Mouse (Mus musculus) adrenal gland, adult 2 months (tissue): ENCODE results near the gene Tmem136. TPM values are rescaled to one million over a fixed set of nuclear protein-coding genes. Genes with fewer than 3 reads are reported as not detected.

ENCODE experiments used
- DNase-seq: peaks from one replicate; pipeline ENCODE4 v3.0.0; 2021
- polyA plus RNA-seq: library from polyadenylated mRNA; depleted of rRNA; stranded (reverse); fragments of >200 nt; gene quantifications from 2 replicates; pipeline ENCODE4 v1.2.3, GENCODE M21; 2012; rRNA removed
- total RNA-seq, 2 experiments: library from RNA; stranded (reverse); gene quantifications; 2 replicates each; pipeline ENCODE4 v1.2.3; 2021

Tmem136 gene
- total and polyA plus RNA-seq, 3 experiments, result 3.3 to 11.0 (median 5.8) TPM

DNA sequence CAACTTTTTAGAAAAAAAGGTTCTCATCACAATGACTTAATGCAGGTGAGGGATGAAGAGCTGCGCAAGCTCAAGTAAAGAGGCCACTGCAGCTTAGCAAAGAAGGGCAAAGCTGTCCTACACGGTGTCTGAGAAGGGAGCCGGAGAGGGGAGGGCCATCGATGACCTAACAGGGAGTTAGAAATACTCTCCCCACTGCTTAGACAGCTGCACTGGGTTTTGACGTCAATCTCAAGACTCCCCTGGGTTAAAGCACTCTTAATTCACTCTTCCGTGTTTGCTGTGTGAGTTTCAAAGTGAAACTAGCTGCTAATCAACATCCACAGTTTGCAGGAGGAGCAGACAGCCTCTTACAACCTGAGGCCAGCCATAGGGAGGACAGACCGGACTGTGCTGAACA is 40.2 kb downstream of the Tmem136 start:
- DNase-seq, result no peak

- no peak for DNase-seq
Observed at GRCm38 (mm10) chr9:43074611-43075010, 41.8 kb downstream of the Tmem136 start.

- no peak for DNase-seq
Observed at GRCm38 (mm10) chr9:43071741-43072140, 44.6 kb downstream of the Tmem136 start.

DNA sequence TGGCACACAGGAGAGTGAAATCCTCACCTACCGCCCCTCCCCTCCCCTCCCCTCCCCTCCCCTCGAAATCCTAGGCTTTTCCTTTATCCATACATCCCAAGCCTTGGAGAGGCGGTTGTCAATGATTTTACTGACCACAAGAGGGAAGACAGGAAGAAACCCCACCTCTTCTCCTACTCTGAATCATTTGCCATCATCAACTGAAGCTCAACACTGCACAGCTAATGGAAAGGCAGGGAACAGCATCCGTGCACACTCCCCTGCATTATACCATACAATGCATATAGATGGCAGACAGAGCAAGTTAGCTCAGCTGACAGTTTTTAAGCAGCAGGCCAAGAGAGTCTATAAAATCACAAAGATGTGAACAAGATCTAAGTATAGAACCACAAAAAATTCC is 45.2 kb downstream of the Tmem136 start:
- DNase-seq, result no peak

DNA sequence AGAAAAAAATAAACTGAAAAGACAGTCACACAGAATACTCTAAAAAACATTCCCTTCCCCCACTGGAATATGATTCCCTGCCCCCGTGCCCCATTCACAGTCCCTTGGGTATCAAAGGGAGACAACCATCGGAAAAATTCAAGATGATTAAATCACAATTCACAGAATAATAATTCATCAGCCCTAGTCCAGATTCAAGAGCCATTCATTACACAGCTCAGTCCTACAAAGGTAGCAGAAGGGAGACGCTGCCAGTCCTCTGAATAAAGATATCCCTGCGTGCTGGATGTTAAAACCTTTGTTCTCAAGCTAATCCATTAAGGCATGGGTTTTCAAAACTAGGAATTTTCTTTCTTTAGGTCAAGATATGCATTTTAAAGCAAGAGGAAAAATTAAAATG is 45.8 kb downstream of the Tmem136 start:
- no peak for DNase-seq

GRCm38 (mm10) chr9:43070153-43070552 is 46.2 kb downstream of the Tmem136 start:
- DNase-seq, result no peak

DNA sequence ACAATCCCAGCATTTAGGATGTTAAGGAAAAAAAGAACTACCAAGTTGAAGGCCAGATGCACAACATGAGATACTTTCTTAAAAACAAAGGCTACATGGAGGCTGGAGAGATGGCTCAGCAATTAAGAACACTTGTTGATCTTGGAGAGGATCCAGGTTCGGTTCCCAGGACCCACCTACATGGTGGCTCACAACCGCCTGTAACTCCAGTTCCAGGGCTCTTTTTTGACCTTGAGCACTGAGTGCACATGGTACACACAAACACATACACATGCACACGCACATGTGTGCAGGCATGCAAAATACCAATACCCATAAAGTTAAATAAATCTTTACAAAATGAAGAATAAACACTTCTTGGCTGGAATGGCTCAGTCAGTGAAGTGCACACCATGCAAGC is 48.5 kb downstream of the Tmem136 start:
- no peak for DNase-seq

DNA sequence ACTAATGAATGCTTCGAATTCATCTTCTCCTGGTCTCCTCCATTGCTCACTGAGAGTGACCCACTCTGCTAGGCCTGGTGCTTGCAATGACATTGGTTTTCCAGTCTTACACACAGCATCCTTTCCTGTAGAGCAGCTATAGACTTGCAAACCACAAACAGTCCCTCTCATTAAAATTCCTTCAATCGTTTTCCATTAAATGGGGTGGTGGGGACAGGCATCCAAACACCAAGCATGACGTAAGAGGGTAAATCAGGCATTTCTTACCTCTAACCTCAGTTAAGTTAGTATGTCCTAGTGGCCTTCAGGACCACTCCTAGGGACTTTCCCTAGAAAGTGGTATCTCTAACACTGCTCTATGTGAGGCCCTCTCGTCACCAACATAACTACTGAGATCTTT is 51.1 kb downstream of the Tmem136 start:
- no peak for DNase-seq

DNA sequence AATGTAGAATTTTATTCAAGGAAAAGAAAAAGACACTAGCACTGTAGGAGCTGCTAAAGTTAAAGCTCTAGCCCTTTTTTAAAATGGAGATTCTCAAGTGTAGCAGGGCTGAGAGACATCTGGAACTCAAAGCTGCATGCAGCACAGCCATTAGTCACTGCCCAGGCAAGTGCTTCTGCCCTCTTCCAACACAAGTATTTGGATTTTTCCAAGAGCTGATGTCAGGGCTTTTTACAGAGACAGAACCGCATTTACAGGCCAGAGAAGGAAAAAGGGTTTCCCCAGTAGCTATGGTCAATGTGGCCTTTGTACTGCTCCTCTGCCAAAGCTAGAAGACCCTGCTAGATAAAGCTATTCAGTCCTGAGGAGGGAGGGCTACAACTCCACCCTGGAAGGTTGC is 54.8 kb downstream of the Tmem136 start:
- no peak for DNase-seq

Other genes starting within 250 kb of the Tmem136 start
- 1 to 10 TPM; 1.2 to 2.5 TPM for gene Grik4, start 172.1 kb downstream of the Tmem136 start, total RNA-seq
- 1.3 and 1.6 TPM in 2 replicates for gene Grik4, start 172.1 kb downstream of the Tmem136 start, polyA plus RNA-seq
- gene Arhgef12, start 9.3 kb downstream of the Tmem136 start, total RNA-seq, result 100 to 1,000 TPM; 119 to 126 TPM
- 21.3 and 25.2 TPM in 2 replicates for gene Arhgef12, start 9.3 kb downstream of the Tmem136 start, polyA plus RNA-seq
- gene Pou2f3, start 93.8 kb upstream of the Tmem136 start, total RNA-seq, result not detected
- gene Pou2f3, start 93.8 kb upstream of the Tmem136 start, polyA plus RNA-seq, result 0.03 TPM in 1 of 2 replicates, not detected in the other
- 10 to 100 TPM; 13.5 to 28.5 TPM for gene Oaf, start 123.3 kb upstream of the Tmem136 start, total RNA-seq
- 13.4 and 25.1 TPM in 2 replicates for gene Oaf, start 123.3 kb upstream of the Tmem136 start, polyA plus RNA-seq
- under 1 TPM; 0.14 to 0.20 TPM for gene Trim29, start 194.3 kb upstream of the Tmem136 start, total RNA-seq
- gene Trim29, start 194.3 kb upstream of the Tmem136 start, polyA plus RNA-seq, result 0.10 and 0.37 TPM in 2 replicates